Mouse (Mus musculus) 416B (cell line): ENCODE measurements around the gene Rbm38.
A peak's percentile ranks its signal among the peaks of the same experiment; 100 is the strongest.

Source experiments
- DNase-seq: peaks from one replicate; pipeline ENCODE4 v3.0.0; 2011; ENCODE audit warnings: low read depth

Gene Rbm38

GRCm38 (mm10) chr2:173058263-173058662, 38.0 kb downstream of the Rbm38 start:
- no peak for DNase-seq

- no peak for DNase-seq
Measured at GRCm38 (mm10) chr2:173060450-173060849, 40.2 kb downstream of the Rbm38 start.

GRCm38 (mm10) chr2:173061443-173062351, 41.4 kb downstream of the Rbm38 start:
- peak; percentile 95 for DNase-seq

- DNase-seq: peak; percentile 40
Measured at GRCm38 (mm10) chr2:173063219-173063618, 42.9 kb downstream of the Rbm38 start.

GRCm38 (mm10) chr2:173064864-173065263, 44.6 kb downstream of the Rbm38 start:
- no peak for DNase-seq

- peak; percentile 80 for DNase-seq
Measured at GRCm38 (mm10) chr2:173072948-173073347, 52.6 kb downstream of the Rbm38 start.

GRCm38 (mm10) chr2:173073666-173074065, 53.4 kb downstream of the Rbm38 start:
- no peak for DNase-seq

GRCm38 (mm10) chr2:173076921-173077320, 56.6 kb downstream of the Rbm38 start:
- peak; percentile 32 for DNase-seq

GRCm38 (mm10) chr2:173079766-173080549, 59.7 kb downstream of the Rbm38 start:
- peak; percentile 11 for DNase-seq

GRCm38 (mm10) chr2:173080785-173081241, 60.5 kb downstream of the Rbm38 start:
- DNase-seq: peak; percentile 89

GRCm38 (mm10) chr2:173082706-173083105, 62.4 kb downstream of the Rbm38 start:
- DNase-seq: peak; percentile 46

- DNase-seq: peak; percentile 24
Measured at GRCm38 (mm10) chr2:173083106-173083505, 62.8 kb downstream of the Rbm38 start.

GRCm38 (mm10) chr2:173083712-173084475, 63.6 kb downstream of the Rbm38 start:
- peak; percentile 96 for DNase-seq
